Mouse (Mus musculus): ENCODE data around the gene Tbc1d5. TPM values are rescaled to one million over a fixed set of nuclear protein-coding genes. Genes with fewer than 3 reads are reported as not detected.

The Tbc1d5 gene
- 18.9 TPM for polyA plus RNA-seq (2014; fragmentation: Illumina TruSeq; extraction: RNeasy Lipid Tissue Mini Kit (QIAGEN cat#74804); ENCODE audit: low replicate concordance)

DNA sequence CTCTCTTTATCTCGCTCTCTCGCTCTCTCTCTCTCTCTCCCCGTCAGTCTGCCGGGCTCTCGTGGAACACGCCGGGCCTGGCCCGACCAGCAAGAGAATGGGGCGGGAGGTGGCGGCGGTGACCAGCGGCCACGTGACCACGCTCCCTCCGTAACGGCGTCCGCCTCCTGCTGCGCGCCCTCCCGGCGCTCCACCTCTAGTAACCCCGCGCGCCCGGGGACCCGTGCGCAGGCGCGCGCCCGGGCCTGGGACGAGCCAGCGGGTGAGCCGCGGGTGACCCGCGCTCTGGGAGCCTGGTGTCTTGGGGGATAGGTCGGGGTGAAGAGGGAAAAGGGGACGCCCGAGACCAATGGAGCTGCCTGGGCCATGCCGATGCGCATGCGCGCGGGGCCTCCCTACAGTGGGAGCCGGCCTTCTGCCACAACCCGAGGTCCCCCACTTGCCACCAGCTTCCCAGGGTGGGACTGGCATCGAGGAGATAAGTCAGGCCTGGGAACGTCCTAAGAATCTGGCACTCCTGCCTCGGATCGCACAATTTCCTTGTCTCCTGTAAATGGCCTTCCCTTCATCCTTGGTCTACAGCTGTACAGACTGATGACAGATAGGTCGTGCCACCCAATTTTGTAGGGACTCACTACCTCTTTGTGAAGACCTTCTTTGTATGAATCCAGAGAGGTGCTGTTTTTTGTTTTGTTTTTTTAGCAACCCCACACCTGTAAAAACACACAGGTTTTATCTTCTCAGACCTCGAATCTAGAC lies at the start of gene Tbc1d5:
Tbc1d5 (minus strand) TSS at position 158 of the 759 bp plus-strand sequence.

